Mouse (Mus musculus) testis, postnatal 10 days (tissue): ENCODE measurements around the gene Hoxc5.

Experiments used
- DNase-seq: peaks from one replicate; pipeline ENCODE4 v3.0.0; 2021; ENCODE audit warnings: low spot score

The Hoxc5 gene

GRCm38 (mm10) chr15:103011928-103012486 lies 44.8 kb downstream of the Hoxc5 start:
- peak; percentile 64 for DNase-seq

GRCm38 (mm10) chr15:103013238-103013984 lies 46.2 kb downstream of the Hoxc5 start:
- peak; percentile 78 for DNase-seq

- DNase-seq = peak; percentile 60
Observed at GRCm38 (mm10) chr15:103014166-103015008, 47.1 kb downstream of the Hoxc5 start.

DNA sequence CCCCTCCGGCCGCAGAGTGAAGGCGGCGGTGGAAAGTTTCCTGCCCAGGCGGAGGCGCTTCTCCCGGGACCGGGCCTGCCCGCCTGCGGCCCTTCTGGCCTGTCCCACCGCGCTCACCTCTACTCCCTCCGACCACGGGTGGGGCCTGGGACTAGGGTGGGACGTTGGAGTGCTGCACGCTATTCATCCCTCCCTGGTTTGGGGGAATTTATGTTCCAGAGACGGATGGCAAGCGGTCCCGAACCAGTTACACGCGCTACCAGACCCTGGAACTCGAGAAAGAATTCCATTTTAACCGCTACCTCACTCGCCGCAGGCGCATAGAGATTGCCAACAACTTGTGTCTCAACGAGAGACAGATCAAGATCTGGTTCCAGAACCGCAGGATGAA lies 47.8 kb downstream of the Hoxc5 start:
- no peak for DNase-seq

GRCm38 (mm10) chr15:103015406-103016166 lies 48.3 kb downstream of the Hoxc5 start:
- no peak for DNase-seq

DNA sequence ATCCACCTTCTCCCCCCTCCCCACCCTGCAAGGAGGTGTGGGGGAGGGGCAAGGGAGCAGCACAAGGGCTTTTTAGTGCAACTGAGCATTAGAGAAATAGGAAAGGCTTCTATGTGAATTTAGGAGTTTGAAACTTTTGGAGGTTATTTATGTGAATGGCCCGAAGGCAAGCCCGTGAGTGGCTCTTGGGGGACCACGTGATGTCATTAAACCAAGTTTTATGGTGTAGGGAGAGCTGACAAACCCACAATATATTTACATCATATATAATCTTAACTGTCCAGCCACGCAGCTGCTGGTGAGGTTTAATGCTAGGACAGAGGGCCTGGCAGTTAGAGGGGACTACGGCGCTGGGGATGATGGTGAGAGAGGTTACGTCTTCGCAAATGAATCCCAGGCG lies 51.4 kb downstream of the Hoxc5 start, which contains the start of gene Hoxc4:
Gene Hoxc4 (plus strand): TSS at position 299 of the 400 bp plus-strand sequence.
- no peak for DNase-seq

- DNase-seq = no peak
Observed at GRCm38 (mm10) chr15:103020899-103021418, 53.7 kb downstream of the Hoxc5 start.

- DNase-seq = no peak
Observed at GRCm38 (mm10) chr15:103021544-103021943, 54.3 kb downstream of the Hoxc5 start.

GRCm38 (mm10) chr15:103024131-103024530 lies 56.9 kb downstream of the Hoxc5 start:
- DNase-seq = no peak

- no peak for DNase-seq
Observed at GRCm38 (mm10) chr15:103027266-103028235, 60.3 kb downstream of the Hoxc5 start.

DNA sequence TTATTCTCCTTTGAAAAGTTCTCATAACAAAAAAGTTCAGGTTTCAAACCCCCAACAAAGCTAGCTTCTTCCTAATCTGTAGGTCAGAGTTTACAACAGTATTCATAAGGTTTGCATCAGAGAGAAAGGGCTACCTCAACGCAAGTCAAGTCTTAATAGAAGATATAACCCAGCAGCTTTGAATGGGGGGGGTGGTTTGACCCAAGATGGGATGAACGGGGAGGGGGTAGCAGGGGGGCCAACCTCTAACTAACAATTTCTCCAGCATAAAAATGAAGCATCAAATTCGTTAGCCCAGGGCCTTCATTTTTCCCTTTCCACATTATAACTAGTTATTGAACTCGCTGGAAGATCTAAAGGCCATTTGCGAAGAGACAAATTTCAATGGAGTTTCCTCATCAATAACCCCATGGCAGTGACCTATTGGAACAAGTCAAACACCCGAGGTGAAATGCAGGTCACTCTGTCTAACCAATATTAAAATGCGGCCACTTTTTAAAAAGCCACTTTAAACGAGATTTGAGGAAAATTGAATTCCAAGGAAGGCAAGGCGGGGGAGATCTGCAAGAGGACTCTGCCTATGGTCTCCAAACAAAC lies 61.8 kb downstream of the Hoxc5 start:
- DNase-seq = no peak

GRCm38 (mm10) chr15:103030142-103030541 lies 62.9 kb downstream of the Hoxc5 start:
- no peak for DNase-seq

DNA sequence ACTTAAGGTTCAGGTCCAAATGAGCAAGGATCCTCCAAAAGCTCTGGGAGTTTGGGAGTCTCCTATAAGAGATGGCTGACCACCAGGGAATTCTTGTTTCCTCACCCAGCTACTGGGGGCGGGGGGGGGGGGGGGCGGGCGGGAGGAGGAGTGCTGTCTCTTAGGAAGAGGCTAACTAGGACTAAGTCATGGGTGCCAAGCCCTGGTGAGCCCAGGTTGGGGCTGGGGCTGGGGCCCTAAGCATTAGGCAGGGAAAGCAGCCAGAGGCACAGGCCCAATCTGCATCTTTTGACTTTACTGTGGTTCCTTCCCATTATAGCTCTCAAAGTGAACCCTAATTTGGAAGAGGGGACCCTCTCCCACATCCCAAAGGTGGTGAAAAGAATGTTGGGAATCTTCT lies 64.9 kb downstream of the Hoxc5 start:
- DNase-seq = no peak

DNA sequence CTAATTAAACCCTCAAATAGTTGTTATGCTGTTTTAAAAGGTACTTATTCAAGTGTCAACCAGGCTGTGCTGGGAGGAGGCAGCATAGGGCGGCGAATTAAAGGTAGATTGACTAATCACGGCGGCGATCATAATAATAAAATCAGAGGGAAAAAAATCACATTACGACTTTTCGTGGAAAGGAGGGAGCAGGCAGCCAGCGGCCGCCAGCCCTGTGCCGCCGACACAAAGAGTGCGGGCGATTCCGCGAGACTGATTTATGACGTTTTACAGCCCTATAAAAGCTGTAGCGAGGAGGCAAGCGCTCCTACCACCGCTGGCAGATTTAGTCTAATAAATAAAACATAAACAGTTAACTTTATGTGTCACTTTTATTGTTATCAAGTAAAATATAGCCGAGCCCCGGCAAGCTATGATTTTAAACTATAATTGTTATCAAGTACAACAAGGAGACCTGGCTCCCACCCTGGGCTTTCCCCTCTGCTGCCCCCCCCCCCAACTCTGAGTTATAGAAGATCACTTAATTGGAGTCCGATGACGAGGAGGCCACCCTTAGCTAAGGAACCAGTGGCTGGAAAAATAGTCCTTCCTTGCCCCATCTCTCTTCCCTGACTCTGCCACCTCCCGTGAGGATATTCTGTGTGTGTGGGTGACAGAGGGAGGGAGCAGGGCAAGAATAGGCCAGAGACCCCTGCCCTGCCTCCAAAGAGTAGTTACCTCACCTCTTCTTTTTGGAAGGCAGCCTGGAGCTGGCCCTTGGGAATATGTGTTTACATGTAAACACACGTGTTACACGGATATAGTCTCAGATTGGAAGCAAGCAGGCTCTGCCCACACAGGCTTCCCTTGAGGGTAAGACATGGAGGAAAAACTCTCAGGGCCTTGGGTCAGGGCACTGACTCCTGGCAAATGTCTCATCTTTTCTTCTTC lies 65.7 kb downstream of the Hoxc5 start:
- DNase-seq = no peak

- no peak for DNase-seq
Observed at GRCm38 (mm10) chr15:103034043-103034806, 67.0 kb downstream of the Hoxc5 start.

GRCm38 (mm10) chr15:103034807-103035547 lies 67.7 kb downstream of the Hoxc5 start:
- DNase-seq = no peak

DNA sequence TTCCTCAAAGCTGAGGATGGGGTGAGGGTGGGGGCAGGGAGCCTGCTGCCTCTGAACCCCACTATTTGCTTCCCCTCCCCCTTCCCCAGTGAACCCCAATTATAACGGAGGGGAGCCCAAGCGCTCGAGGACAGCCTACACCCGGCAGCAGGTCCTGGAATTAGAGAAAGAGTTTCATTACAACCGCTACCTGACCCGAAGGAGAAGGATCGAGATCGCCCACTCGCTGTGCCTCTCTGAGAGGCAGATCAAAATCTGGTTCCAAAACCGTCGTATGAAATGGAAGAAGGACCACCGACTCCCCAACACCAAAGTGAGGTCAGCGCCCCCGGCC lies 68.3 kb downstream of the Hoxc5 start:
- DNase-seq = no peak

GRCm38 (mm10) chr15:103037579-103037978 lies 70.3 kb downstream of the Hoxc5 start:
- DNase-seq = no peak
